Mouse (Mus musculus) neural tube, embryonic 15.5 days (tissue): ENCODE data around the gene Usp37. TPM values are rescaled to one million over a fixed set of nuclear protein-coding genes. Genes with fewer than 3 reads are reported as not detected.

Source experiments
- ATAC-seq: fragments of 200-750 bp; cut with Nextera tagmentation; 2 replicates; pipeline ENCODE4 v1.8.0; 2017; ENCODE audit warnings: mild to moderate bottlenecking, moderate TSS enrichment, moderate library complexity; ENCODE audit not compliant: low FRiP score
- H3K27ac ChIP-seq: fragments of 300-500 bp; sonication (generic); replicated peaks from 2 replicates; pipeline ENCODE4 v1.5.1; 2015; ENCODE audit warnings: mild to moderate bottlenecking, inconsistent platforms
- H3K27me3 ChIP-seq: fragments of 300-500 bp; sonication (generic); replicated peaks from 2 replicates; pipeline ENCODE4 v1.6.1; 2015; ENCODE audit warnings: inconsistent platforms
- H3K36me3 ChIP-seq: fragments of 300-500 bp; sonication (generic); 2 replicates; pipeline ENCODE4 v1.6.1; 2015; ENCODE audit warnings: inconsistent platforms
- H3K4me1 ChIP-seq: fragments of 300-500 bp; sonication (generic); 2 replicates; pipeline ENCODE4 v1.6.1; 2015; ENCODE audit warnings: inconsistent platforms
- H3K4me2 ChIP-seq: fragments of 300-500 bp; sonication (generic); 2 replicates; pipeline ENCODE4 v1.6.1; 2015; ENCODE audit warnings: inconsistent platforms, mild to moderate bottlenecking, moderate library complexity
- H3K4me3 ChIP-seq: fragments of 300-500 bp; sonication (generic); replicated peaks from 2 replicates; pipeline ENCODE4 v1.5.1; 2015; ENCODE audit warnings: mild to moderate bottlenecking, inconsistent platforms
- H3K9ac ChIP-seq: fragments of 300-500 bp; sonication (generic); replicated peaks from 2 replicates; pipeline ENCODE4 v1.6.1; 2015; ENCODE audit warnings: mild to moderate bottlenecking, inconsistent platforms
- H3K9me3 ChIP-seq: fragments of 300-500 bp; sonication (generic); replicated peaks from 2 replicates; pipeline ENCODE4 v1.6.1; 2016; ENCODE audit warnings: inconsistent platforms
- WGBS: fragments of 180-500 bp; shearing (Covaris S2); methylation state at CpG from one replicate; pipeline ENCODE4 v1.1.7; 2015; ENCODE audit warnings: mixed read lengths; 5-methylcytosine and 5-hydroxymethylcytosine counted together
- microRNA counts: library from miRNA; unstranded; fragments of <30 nt; microRNA quantifications from one replicate; lab custom pipeline; 2016
- microRNA-seq: library from miRNA; unstranded; fragments of <30 nt; microRNA quantifications from one replicate; pipeline ENCODE4, GENCODE M21; 2017
- polyA plus RNA-seq: library from polyadenylated mRNA; unstranded; fragments of >200 nt; fragmentation: Nextera tagmentation; extraction: Ambion mirVana; gene quantifications from 2 replicates; pipeline ENCODE4 v1.2.1, GENCODE M21; 2015

Gene Usp37
- polyA plus RNA-seq, 1 experiment from 2014 or later, result 23.4 TPM

DNA sequence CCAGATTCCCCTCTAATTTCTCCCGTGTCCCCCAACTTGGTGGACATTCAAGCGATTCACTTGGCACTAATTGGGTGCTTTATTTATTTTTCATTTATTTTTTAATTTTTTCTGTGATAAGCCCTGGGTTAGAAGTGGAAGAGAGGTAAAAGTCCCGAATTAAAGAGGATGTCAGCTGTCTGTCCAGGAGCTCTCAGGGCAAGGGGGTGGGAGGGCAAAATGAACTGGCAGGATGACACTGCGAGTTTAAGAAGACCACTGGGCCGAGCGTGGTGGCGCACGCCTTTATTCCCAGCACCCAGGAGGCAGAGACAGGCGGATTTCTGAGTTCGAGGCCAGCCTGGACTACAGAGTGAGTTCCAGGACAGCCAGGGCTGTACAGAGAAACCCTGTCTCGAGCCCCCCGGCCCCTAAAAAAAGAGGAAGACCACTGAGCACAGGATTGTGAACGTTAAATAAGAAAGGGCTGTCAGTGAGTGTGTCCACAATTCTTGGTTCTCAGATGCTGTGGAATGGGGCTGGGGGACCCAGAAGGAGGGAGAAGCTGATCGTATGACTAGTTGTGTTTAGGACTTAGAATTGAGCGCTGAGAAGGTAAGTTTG lies 156.6 kb downstream of the Usp37 start:
- Histone ChIP-seq H3K4me2 (peak overlapping the region; percentile 83), H3K27me3 (peaks cover 9% of the 10 kb centered on the region), H3K4me1 (peaks cover 34% of the 10 kb centered on the region), H3K9ac (peak overlapping the region; percentile 65), H3K27ac (peak overlapping the region; percentile 93), H3K9me3 (no peaks in the 10 kb centered on the region), H3K4me3 (peak overlapping the region; percentile 60), H3K36me3 (no peaks in the 10 kb centered on the region)
- WGBS, result 53% methylated on average over 15 of the region's 15 CpGs
- no peak for ATAC-seq

DNA sequence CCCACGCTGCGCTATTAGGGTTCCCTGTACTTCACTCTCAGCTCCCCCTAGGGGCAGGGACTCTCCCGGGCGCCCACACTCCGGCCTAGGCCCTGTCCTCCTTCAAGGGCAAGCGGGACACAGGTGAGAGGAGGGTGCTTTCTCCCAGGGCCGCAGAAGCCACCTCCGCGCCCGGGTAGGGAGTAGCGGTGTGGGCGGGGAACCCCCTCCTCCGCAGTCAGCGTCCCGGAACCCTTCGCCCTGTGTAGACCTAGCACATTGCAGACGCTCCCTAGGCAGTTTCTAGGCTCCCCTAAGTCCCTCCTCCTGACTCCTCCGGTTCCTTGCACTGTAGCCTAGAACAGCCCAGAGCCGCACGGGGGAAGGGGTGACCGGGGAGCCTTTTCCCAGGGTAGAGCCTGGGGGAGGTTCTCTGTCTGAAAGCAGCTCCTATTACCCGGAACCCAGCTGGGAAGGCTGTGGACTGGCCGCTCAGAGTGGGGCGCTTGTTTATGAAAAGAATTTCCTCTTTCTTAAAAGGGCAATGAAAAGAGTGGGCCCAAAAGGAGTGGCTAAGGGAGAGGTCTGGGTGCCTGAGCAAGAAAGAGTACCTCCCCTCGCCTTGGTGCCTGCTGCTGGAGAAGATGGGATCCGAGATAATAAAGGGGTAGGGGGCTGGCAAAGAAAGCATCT lies 157.2 kb downstream of the Usp37 start:
- Histone ChIP-seq H3K36me3 (no peaks in the 10 kb centered on the region), H3K27me3 (peaks cover 9% of the 10 kb centered on the region), H3K4me1 (peaks cover 27% of the 10 kb centered on the region), H3K27ac (peak overlapping the region; percentile 93), H3K9me3 (no peaks in the 10 kb centered on the region), H3K4me3 (peak overlapping the region; percentile 60), H3K4me2 (peak overlapping the region; percentile 83), H3K9ac (peak overlapping the region; percentile 65)
- WGBS, result under 1% methylated on average over 26 of the region's 26 CpGs
- ATAC-seq, result peak; percentile 88

DNA sequence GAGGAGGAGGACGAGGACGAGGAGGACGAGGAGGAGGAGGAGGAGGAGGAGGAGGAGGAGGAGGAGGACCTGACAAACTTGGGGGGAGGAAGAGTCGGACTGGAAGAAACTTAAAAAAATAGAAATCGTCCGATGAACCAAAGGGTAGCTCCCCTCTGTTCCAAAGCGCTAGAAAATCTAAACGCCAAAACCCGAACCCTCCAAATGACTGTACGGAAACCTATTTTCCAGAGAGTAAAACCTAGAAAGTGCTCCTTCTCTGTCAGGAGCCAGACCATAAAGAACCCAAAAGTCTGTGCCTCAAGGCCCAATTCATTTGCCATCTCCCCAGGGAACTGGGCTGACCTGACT lies 157.7 kb downstream of the Usp37 start:
- 52% methylated on average over 8 of the region's 10 CpGs for WGBS
- H3K27ac ChIP-seq, result peak overlapping the region; percentile 93
- H3K9ac ChIP-seq, result peak overlapping the region; percentile 65
- peak overlapping the region; percentile 60 for H3K4me3 ChIP-seq
- H3K9me3 ChIP-seq, result no peaks in the 10 kb centered on the region
- ATAC-seq, result 0 out of 2 replicates have a peak, but pooled peaks have one; percentile 0
- H3K4me1 ChIP-seq, result peaks cover 27% of the 10 kb centered on the region
- H3K27me3 ChIP-seq, result peaks cover 9% of the 10 kb centered on the region
- no peaks in the 10 kb centered on the region for H3K36me3 ChIP-seq
- peak overlapping the region; percentile 83 for H3K4me2 ChIP-seq

DNA sequence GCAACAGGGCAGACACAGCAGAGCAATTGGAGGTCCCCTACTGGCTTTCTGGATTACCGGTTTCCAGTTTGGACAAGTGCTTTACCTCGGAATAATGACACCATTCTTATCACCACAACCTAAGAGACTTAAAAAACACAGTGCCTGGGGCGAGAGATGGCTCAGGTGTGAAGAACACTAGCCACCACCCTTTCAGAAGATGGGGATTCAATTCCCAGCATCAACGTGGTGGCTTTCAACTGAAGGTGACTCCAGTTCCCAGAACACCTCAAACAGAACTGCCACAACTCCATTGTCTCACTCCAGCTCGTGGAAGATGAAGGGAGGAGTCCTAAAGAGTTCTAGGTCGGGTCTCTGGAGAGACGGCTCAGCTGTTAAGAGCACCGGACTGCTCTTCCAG lies 158.6 kb downstream of the Usp37 start:
- no peak overlapping the region for H3K27ac ChIP-seq
- no peak overlapping the region for H3K4me2 ChIP-seq
- H3K9ac ChIP-seq, result no peak overlapping the region
- WGBS, result 86% methylated on average over 8 of the region's 8 CpGs
- peaks cover 19% of the 10 kb centered on the region for H3K4me1 ChIP-seq
- ATAC-seq, result no peak
- H3K9me3 ChIP-seq, result no peaks in the 10 kb centered on the region
- H3K4me3 ChIP-seq, result no peak overlapping the region
- no peaks in the 10 kb centered on the region for H3K36me3 ChIP-seq
- peaks cover 5% of the 10 kb centered on the region for H3K27me3 ChIP-seq

MicroRNAs within 50 kb of the gene (microRNA counts, 519-probe panel; counts per million panel counts)
- microRNA mmu-miR-26b (lab: Ali Mortazavi, UCI), result 2,928 counts per million, percentile 70 among the panel's probes with 10 or more counts

Small RNA genes lying within 50 kb of the gene (microRNA-seq; reads per million reads assigned to microRNA genes)
- not detected for gene Gm25035
- gene Mir26b, result 12,202 reads per million, percentile 97 among the genes with 10 or more reads in this experiment

Other genes starting within 250 kb of the Usp37 start
- 10.1 and 12.9 TPM in 2 replicates for gene Tmbim1, start 238.7 kb downstream of the Usp37 start, polyA plus RNA-seq
- 1.1 and 1.4 TPM in 2 replicates for gene Catip, start 182.2 kb downstream of the Usp37 start, polyA plus RNA-seq
- gene Slc11a1, start 169.1 kb downstream of the Usp37 start, polyA plus RNA-seq, result 2.3 and 3.5 TPM in 2 replicates
- gene Ctdsp1, start 152.8 kb downstream of the Usp37 start, polyA plus RNA-seq, result 16.8 and 30.2 TPM in 2 replicates
- gene Vil1, start 134.9 kb downstream of the Usp37 start, polyA plus RNA-seq, result 0.33 and 5.9 TPM in 2 replicates
- gene Cnot9, start 38.2 kb downstream of the Usp37 start, polyA plus RNA-seq, result 43.9 and 48.5 TPM in 2 replicates
- 10.1 and 10.8 TPM in 2 replicates for gene Plcd4, start 1.4 kb downstream of the Usp37 start, polyA plus RNA-seq
- 7.1 and 8.3 TPM in 2 replicates for gene Zfp142, start 44.0 kb upstream of the Usp37 start, polyA plus RNA-seq
- gene Bcs1l, start 44.0 kb upstream of the Usp37 start, polyA plus RNA-seq, result 21.5 and 22.9 TPM in 2 replicates
- gene Rnf25, start 57.1 kb upstream of the Usp37 start, polyA plus RNA-seq, result 46.0 and 47.8 TPM in 2 replicates
- gene Stk36, start 57.2 kb upstream of the Usp37 start, polyA plus RNA-seq, result 13.4 and 13.9 TPM in 2 replicates
- gene Ttll4, start 117.5 kb upstream of the Usp37 start, polyA plus RNA-seq, result 7.7 and 8.9 TPM in 2 replicates
- gene Cyp27a1, start 169.3 kb upstream of the Usp37 start, polyA plus RNA-seq, result 2.9 and 3.2 TPM in 2 replicates
- gene Prkag3, start 204.9 kb upstream of the Usp37 start, polyA plus RNA-seq, result 0.17 and 0.40 TPM in 2 replicates
- 5.7 and 6.4 TPM in 2 replicates for gene Wnt6, start 227.6 kb upstream of the Usp37 start, polyA plus RNA-seq
- gene Wnt10a, start 247.2 kb upstream of the Usp37 start, polyA plus RNA-seq, result 0.09 and 0.20 TPM in 2 replicates